13 mouse cellular contexts compared by ENCODE assay signal in genomic region chr7:28265391-28265790, GRCm38 (mm10).
"Had no signal": no experiment of that assay in that cellular context is flagged by ENCODE, and none has a peak within 500 bp of the region (broad histone marks: within the 10 kb centered on the region; RNA-seq: fewer than 3 reads in every experiment).

No protein-coding gene starts in this region.

- DNase-seq: lung, adult 18-20 months; lung, embryonic 14.5 days; lung, postnatal 10 days; lung, postnatal 4 days; midbrain, embryonic 14.5 days; retina, postnatal 1 day; right cerebral cortex, adult 18-20 months; right cerebral cortex, postnatal 25 days; right cerebral cortex, postnatal 4 days; spleen, adult 18-20 months; thymus, adult 18-20 months; thymus, postnatal 14 days; thymus, postnatal 36 days had no signal
